Mouse (Mus musculus): ENCODE results near the gene Chic1.

Gene Chic1

DNA sequence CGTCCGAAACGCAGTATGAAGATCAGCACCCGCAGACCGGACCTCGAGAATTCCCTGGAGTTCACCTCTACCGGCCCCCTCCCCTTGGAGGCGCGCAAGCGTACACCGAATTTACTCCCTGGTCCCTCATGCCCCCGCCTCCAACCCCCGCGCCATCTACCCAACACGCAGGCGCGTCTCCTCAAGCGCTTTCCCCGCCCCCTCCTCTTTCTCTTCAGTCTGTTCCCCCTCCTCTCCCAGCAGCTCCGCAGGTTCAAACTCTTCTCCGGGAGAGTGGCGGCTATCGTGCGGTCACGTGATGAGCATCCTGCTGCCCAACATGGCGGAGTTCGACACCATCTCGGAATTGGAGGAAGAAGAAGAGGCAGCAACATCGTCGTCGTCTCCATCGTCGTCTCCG, at the start of gene Chic1:
Gene Chic1, plus strand, starts transcription at position 190 of the 400 bp plus-strand sequence.
- DNase-seq, result peak; percentile 26

- DNase-seq, result no peak
These were observed 48.0 kb upstream of the Chic1 start for GRCm38 (mm10) chrX:103308262-103308661.

DNA sequence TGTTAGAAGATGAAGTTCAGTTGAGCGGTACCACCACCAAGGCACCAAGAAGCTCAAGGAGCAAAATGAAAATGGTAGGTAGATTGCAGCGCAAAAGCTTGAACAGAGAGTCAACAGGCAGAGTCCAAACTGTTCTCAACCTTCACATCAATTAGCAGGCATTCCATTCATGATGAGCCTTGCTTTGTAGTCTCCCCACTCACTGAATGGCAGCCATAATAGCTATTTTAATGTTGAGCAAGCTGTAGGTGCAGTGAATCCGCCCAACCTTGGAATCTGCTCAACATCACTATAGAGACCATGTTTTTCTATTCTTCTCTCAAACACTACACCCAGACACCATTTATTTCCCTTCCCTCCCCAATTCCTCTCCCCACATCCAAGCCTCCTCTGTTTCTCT, 44.6 kb upstream of the Chic1 start:
- no peak for DNase-seq

GRCm38 (mm10) chrX:103314146-103314545, 42.1 kb upstream of the Chic1 start:
- DNase-seq, result no peak

- DNase-seq, result no peak
These were observed 35.1 kb upstream of the Chic1 start, which contains the start of gene Cdx4 for GRCm38 (mm10) chrX:103321146-103321545. Gene Cdx4, plus strand, starts transcription at chrX:103321398.

DNA sequence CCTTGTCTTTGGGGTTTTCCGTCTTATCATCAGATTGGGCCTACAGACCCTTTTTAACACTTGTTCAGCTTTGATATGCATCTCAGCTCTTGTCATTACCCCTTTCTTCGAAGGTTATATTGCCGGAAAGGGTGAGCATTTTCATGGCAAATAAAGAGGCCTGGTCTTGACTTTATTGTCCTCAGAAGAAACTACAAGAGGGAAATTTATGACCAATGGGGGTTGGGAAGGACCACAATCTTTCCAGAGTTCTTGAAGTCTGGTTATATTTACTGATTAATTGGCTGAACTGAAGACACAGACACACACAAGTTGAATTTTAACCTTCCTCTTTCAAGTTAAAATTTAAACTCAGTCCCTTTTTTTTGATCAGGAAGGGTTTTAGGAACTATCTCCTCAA, 30.4 kb upstream of the Chic1 start:
- DNase-seq, result no peak

GRCm38 (mm10) chrX:103329386-103329785, 26.9 kb upstream of the Chic1 start:
- no peak for DNase-seq

GRCm38 (mm10) chrX:103331125-103331858, 25.0 kb upstream of the Chic1 start:
- DNase-seq, result no peak

DNA sequence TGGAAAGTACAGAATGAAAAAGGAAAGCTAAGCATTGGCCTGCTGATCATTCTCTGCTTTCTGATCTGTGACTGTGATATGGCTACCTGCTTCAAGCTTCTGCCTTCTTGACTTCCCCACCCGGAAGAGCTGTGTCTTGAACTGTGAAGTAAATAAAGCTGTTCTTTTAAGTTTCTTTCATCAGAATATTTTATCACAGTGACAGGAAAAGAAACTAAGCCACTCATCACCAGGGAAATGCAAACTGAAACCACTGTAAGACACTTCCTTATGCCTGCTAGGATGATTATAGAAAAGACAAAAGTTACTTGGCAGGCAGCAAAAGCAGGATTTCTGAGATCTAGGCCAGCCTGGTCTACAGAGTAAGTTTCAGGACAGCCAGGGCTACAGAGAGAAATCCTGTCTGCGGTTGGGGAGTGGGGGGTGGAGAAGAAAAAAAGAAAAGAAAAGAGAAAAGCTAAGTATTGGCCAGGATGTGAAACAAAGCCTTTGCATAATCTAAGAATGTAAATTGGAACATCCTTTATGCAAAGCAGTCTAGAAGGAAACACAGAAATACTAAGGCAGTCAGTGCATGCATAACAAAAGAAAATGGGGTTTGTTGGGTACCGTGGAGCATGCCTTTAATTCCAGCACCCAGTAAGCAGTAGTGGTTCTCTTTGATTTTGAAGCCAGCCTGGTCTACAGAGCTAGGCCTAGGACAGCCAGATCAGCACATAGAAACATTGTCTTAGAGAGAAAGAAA, 14.7 kb upstream of the Chic1 start:
- DNase-seq, result no peak

DNA sequence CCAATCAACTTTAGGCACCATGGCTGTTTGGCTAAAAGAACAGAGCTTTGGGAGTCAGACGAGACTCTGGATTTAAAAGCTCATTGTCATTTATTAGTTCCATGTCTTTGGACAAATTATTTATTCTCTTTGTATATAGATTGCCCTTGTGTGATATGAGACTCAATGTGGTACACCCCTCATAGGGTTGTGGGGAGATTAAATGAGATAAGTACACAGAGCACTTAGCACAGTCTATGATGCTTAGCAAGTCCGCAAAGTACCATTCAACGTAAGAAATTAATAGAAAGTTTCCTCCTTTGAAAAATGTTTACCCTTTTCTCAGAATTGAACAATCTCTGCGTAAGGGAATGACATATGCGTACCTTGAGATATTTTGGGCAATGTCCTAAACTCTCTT, 492 bp upstream of the Chic1 start:
- DNase-seq, result no peak

- DNase-seq, result peak; percentile 0
These were observed 523 bp downstream of the Chic1 start for GRCm38 (mm10) chrX:103356761-103357236.

GRCm38 (mm10) chrX:103366201-103366600, 9.9 kb downstream of the Chic1 start:
- DNase-seq, result no peak

DNA sequence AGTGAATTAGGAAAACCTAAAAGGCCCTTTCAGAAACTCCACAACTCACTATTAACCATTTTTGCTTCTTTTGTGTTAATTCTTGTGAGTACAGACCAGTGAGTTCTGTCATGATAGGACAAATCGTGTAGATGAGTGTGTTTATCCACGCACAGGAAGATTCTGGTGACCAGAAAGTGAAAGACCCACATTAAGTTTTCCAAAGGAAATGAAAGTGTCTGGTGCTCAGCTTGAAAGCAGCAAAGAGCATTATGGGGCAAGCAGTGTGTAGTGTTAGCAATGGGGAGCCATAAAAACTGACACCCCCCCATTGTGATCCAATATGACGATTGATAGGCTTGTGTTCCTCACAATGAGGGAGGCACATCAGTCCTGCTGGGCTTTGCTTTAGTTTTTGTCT, 12.4 kb downstream of the Chic1 start:
- no peak for DNase-seq

GRCm38 (mm10) chrX:103371221-103371620, 14.9 kb downstream of the Chic1 start:
- DNase-seq, result no peak

GRCm38 (mm10) chrX:103371627-103372026, 15.4 kb downstream of the Chic1 start:
- DNase-seq, result no peak

DNA sequence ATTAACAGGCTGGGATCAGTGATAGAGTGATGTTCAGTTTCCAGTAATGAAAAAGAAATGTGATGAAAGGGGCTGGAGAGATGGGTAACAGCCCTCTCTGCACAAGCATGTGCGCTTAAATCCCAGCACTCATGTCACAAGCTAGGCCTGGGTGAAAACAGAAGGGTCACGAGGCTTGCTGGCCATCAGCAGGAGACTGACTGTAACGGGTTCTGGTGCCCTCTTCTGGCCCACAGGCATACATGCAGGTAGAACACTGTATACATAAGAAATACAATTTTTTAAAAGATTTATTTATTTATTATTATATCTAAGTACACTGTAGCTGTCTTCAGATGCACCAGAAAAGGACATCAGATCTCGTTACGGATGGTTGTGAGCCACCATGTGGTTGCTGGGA, 18.0 kb downstream of the Chic1 start:
- no peak for DNase-seq

GRCm38 (mm10) chrX:103384528-103384927, 28.3 kb downstream of the Chic1 start:
- DNase-seq, result no peak

GRCm38 (mm10) chrX:103388131-103388530, 31.9 kb downstream of the Chic1 start:
- no peak for DNase-seq

GRCm38 (mm10) chrX:103393841-103394240, 37.6 kb downstream of the Chic1 start:
- DNase-seq, result no peak

DNA sequence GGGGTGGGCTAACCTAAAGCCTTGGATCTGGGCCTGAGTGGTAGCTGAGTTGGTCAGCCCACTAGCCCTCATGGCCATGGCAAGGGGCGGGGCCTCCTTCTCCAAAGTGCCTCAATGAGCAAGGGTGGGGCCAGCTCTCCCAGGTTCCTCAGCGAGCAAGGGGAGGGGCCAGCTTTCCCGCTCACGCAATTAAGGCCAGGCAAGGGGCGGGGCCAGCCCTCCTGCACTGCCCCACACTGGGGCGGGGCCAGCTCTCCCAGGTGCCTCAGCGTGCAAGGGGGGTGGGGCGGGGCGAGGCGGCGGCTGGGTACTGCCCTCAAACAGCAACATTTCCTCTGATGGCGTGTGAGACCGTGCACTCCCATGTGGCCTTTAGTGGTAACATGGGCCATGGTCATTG, 48.7 kb downstream of the Chic1 start:
- no peak for DNase-seq

- DNase-seq, result no peak
These were observed 57.9 kb downstream of the Chic1 start, which contains the start of gene Tsx for GRCm38 (mm10) chrX:103414167-103414566. Gene Tsx, plus strand, starts transcription at chrX:103414467.

- no peak for DNase-seq
These were observed 65.4 kb downstream of the Chic1 start, which contains the start of gene Gm26992 for GRCm38 (mm10) chrX:103421710-103422109. Gene Gm26992, plus strand, starts transcription at chrX:103422010.

DNA sequence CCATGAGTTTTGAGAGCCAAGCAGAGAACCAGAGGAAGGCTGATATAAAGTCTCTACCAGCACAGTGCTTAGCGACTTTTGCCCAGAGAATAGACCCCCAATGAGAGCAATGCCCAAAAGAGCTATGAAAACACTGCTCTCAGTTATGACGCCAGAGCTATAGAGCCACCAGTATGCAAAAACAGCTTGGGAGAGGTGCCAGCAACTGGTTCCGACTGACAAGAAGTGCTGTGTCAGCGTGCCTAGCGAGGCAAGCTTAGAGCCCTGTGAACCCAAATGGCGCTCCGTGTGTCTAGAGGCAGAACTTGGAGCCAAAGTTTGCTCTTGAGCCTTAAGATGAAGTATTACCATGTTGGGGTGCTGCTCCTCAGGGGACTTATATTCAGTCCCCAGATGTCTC, 71.4 kb downstream of the Chic1 start:
- DNase-seq, result no peak

DNA sequence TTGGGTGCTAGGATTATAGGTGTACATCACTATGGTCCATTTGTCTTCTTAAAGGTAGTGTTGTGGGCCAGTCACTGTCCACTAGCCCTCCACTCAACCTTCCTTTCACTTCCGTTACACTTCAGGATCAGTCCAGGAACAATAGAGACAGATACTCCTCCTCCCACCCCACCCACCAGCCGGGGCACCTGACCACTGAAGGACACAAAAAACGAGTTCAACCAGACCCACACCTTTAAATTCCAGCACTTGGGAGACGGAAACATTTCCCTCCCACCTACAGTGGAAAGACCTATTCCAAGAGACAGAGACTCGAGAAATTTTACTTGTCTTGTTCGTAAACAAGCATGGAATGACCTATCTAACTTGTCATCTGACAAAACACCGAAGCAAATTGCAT, 76.0 kb downstream of the Chic1 start:
- no peak for DNase-seq

Data from thymus, postnatal 25 days (tissue).